Mouse (Mus musculus): ENCODE measurements around the gene Lrrc34. TPM values are rescaled to one million over a fixed set of nuclear protein-coding genes. Genes with fewer than 3 reads are reported as not detected.

Lrrc34 gene
- polyA plus RNA-seq, 1 experiment = not detected

GRCm38 (mm10) chr3:30646761-30647160 lies 908 bp downstream of the Lrrc34 start:
- Histone ChIP-seq H3K4me1 (ENCODE audit: control insufficient read depth, insufficient read depth, low read length) (no peaks in the 10 kb centered on the region), H3K27ac (ENCODE audit: insufficient read depth, low read length) (no peak overlapping the region), H3K4me3 (ENCODE audit: insufficient read depth, low read length) (no peak overlapping the region)
- TF ChIP-seq CTCF (IDR thresholded peaks at IDR 0.05; ENCODE audit: borderline replicate concordance, insufficient read depth, low read length) (no peak), POLR2A (IDR thresholded peaks at IDR 0.05; ENCODE audit: low read depth, low read length) (no peak)

DNA sequence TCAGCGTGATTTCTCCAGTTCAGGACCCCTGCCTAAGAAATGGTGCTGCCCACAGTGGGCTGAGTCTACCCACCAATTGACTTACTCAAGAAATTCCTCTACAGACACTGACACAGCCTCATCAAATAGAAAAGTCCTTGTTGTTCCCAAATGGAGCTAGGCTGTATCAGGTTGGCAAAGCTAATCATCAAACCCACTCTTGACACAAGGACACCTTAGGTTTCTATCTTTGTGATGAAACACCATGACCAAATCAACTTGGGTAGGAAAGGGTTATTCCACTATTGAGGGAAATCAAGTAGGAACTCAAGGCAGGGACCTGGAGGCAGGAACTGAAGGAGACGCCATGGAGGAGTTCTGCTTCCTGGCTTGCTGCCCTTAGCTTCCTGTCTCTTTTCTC lies 3.5 kb downstream of the Lrrc34 start, which contains the start of gene Lrriq4:
Gene Lrriq4 (plus strand): TSS at position 301 of the 400 bp plus-strand sequence.
- Histone ChIP-seq H3K27ac (ENCODE audit: insufficient read depth, low read length) (no peak within 1 kb of the TSS), H3K4me1 (ENCODE audit: control insufficient read depth, insufficient read depth, low read length) (no peaks in the 10 kb centered on the region), H3K4me3 (ENCODE audit: insufficient read depth, low read length) (no peak within 1 kb of the TSS)
- TF ChIP-seq POLR2A (IDR thresholded peaks at IDR 0.05; ENCODE audit: low read depth, low read length) (no peak), CTCF (IDR thresholded peaks at IDR 0.05; ENCODE audit: borderline replicate concordance, insufficient read depth, low read length) (no peak)

- no peak overlapping the region for H3K27ac ChIP-seq (ENCODE audit: insufficient read depth, low read length)
- H3K4me1 ChIP-seq (ENCODE audit: control insufficient read depth, insufficient read depth, low read length) = no peaks in the 10 kb centered on the region
- TF ChIP-seq POLR2A (IDR thresholded peaks at IDR 0.05; ENCODE audit: low read depth, low read length) (no peak), CTCF (IDR thresholded peaks at IDR 0.05; ENCODE audit: borderline replicate concordance, insufficient read depth, low read length) (peak; percentile 27; the same call in 1 of the 2 replicates)
- H3K4me3 ChIP-seq (ENCODE audit: insufficient read depth, low read length) = no peak overlapping the region
Measured at GRCm38 (mm10) chr3:30635629-30636028, 12.0 kb downstream of the Lrrc34 start.

DNA sequence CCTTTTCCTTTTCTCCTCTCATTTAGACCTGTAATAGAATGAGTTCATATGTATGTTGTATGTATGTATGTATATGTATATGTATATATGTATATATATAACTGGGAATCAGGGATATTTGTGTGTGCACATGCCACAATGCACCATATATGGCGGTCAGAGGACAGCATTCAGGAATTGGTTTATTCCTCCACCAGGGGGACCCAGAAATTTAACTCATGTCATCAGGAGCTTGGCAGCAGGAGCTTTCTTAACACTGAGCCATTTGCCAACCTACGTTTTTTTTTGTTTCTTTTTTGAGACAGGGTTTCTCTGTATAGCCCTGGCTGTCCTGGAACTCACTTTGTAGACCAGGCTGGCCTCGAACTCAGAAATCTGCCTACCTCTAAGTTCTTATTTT lies 14.0 kb downstream of the Lrrc34 start:
- Histone ChIP-seq H3K27ac (ENCODE audit: insufficient read depth, low read length) (no peak overlapping the region), H3K4me3 (ENCODE audit: insufficient read depth, low read length) (no peak overlapping the region), H3K4me1 (ENCODE audit: control insufficient read depth, insufficient read depth, low read length) (no peaks in the 10 kb centered on the region)
- TF ChIP-seq CTCF (IDR thresholded peaks at IDR 0.05; ENCODE audit: borderline replicate concordance, insufficient read depth, low read length) (no peak), POLR2A (IDR thresholded peaks at IDR 0.05; ENCODE audit: low read depth, low read length) (no peak)

DNA sequence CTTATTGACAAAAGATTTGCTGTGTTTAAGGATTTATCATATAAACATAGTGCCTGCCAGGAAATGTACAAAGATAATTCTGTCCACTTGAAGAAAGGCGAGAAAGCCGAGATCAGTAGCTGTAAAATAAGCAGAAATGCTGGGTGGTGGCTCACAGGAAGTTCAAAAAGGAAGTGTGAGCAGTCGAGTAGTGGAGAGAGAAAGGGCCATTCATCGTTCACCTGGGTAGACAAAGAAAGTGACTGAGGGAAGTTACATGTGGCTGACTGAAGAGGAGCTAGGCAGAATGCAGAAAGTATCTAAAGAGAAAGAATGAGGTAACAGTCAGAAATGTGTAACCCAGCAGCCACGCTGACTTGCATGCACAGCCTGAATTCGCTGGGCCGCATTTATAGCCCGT lies 27.5 kb downstream of the Lrrc34 start:
- no peaks in the 10 kb centered on the region for H3K4me1 ChIP-seq (ENCODE audit: control insufficient read depth, insufficient read depth, low read length)
- TF ChIP-seq POLR2A (IDR thresholded peaks at IDR 0.05; ENCODE audit: low read depth, low read length) (no peak), CTCF (IDR thresholded peaks at IDR 0.05; ENCODE audit: borderline replicate concordance, insufficient read depth, low read length) (no peak)
- H3K4me3 ChIP-seq (ENCODE audit: insufficient read depth, low read length) = no peak overlapping the region
- no peak overlapping the region for H3K27ac ChIP-seq (ENCODE audit: insufficient read depth, low read length)

GRCm38 (mm10) chr3:30610930-30611329 lies 36.7 kb downstream of the Lrrc34 start:
- Histone ChIP-seq H3K4me1 (ENCODE audit: control insufficient read depth, insufficient read depth, low read length) (no peaks in the 10 kb centered on the region), H3K27ac (ENCODE audit: insufficient read depth, low read length) (no peak overlapping the region), H3K4me3 (ENCODE audit: insufficient read depth, low read length) (no peak overlapping the region)
- no peak for TF ChIP-seq POLR2A (IDR thresholded peaks at IDR 0.05; ENCODE audit: low read depth, low read length)
- TF ChIP-seq CTCF (IDR thresholded peaks at IDR 0.05; ENCODE audit: borderline replicate concordance, insufficient read depth, low read length) = no peak

DNA sequence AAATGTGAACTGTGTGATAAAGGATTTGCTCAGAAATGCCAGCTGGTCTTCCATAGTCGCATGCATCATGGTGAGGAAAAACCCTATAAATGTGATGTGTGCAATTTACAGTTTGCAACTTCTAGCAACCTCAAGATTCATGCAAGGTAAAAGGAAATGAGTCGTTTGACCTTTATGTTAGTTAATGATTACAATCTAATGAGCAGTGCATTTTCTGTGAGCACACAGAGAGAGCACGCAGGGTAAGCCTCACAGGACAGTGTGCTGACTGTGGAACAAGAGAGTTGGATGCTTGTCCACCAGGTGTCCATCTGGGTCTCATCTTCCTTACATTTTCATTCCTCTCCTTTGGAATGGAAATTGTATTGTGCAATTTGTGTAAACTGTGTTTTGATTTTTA lies 38.7 kb downstream of the Lrrc34 start:
- Histone ChIP-seq H3K4me3 (ENCODE audit: insufficient read depth, low read length) (no peak overlapping the region), H3K4me1 (ENCODE audit: control insufficient read depth, insufficient read depth, low read length) (no peaks in the 10 kb centered on the region), H3K27ac (ENCODE audit: insufficient read depth, low read length) (no peak overlapping the region)
- no peak for TF ChIP-seq POLR2A (IDR thresholded peaks at IDR 0.05; ENCODE audit: low read depth, low read length)
- no peak for TF ChIP-seq CTCF (IDR thresholded peaks at IDR 0.05; ENCODE audit: borderline replicate concordance, insufficient read depth, low read length)

DNA sequence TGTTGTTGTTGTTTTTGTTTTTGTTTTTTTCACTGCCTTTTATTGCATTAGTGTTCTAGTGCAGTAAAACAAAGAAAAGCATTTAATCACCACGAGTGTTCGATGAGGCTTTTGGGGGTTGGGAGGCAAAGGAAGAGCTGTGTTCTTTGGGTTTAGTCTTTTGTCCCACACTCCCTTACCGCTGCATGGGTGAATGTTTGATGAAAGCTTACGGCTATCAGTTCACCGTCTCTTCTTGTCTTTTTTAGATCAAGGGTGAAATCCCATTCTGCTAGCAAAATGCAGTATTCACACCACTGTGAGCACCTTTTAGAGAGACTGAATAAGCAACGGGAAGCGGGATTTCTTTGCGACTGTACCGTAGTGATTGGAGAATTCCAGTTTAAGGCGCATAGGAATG lies 44.4 kb downstream of the Lrrc34 start:
- H3K27ac ChIP-seq (ENCODE audit: insufficient read depth, low read length) = no peak overlapping the region
- peak overlapping the region; percentile 76 for H3K4me3 ChIP-seq (ENCODE audit: insufficient read depth, low read length)
- TF ChIP-seq CTCF (IDR thresholded peaks at IDR 0.05; ENCODE audit: borderline replicate concordance, insufficient read depth, low read length) (no peak), POLR2A (IDR thresholded peaks at IDR 0.05; ENCODE audit: low read depth, low read length) (no peak)
- H3K4me1 ChIP-seq (ENCODE audit: control insufficient read depth, insufficient read depth, low read length) = no peaks in the 10 kb centered on the region

DNA sequence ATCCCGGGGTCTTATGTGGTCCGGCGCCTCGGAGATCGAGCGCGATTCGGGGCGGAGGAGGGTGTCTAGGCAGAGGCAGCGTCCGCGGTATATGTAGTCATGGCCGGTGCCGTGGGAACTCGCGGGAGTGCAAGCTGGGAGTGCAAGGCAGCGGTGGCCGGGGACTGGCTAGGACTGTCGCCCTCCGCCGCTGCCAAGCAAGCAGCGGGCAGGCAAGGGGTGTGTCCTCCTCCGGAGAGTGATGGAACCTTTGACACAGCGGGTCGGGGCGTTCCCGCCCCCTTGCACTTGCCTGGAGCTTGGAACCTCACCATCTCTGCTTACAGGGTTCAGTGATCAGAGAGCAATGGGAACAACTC lies 45.0 kb downstream of the Lrrc34 start:
- peak overlapping the region; percentile 91 for H3K27ac ChIP-seq (ENCODE audit: insufficient read depth, low read length)
- H3K4me1 ChIP-seq (ENCODE audit: control insufficient read depth, insufficient read depth, low read length) = no peaks in the 10 kb centered on the region
- peak overlapping the region; percentile 76 for H3K4me3 ChIP-seq (ENCODE audit: insufficient read depth, low read length)
- TF ChIP-seq CTCF (IDR thresholded peaks at IDR 0.05; ENCODE audit: borderline replicate concordance, insufficient read depth, low read length) = no peak
- no peak for TF ChIP-seq POLR2A (IDR thresholded peaks at IDR 0.05; ENCODE audit: low read depth, low read length)

DNA sequence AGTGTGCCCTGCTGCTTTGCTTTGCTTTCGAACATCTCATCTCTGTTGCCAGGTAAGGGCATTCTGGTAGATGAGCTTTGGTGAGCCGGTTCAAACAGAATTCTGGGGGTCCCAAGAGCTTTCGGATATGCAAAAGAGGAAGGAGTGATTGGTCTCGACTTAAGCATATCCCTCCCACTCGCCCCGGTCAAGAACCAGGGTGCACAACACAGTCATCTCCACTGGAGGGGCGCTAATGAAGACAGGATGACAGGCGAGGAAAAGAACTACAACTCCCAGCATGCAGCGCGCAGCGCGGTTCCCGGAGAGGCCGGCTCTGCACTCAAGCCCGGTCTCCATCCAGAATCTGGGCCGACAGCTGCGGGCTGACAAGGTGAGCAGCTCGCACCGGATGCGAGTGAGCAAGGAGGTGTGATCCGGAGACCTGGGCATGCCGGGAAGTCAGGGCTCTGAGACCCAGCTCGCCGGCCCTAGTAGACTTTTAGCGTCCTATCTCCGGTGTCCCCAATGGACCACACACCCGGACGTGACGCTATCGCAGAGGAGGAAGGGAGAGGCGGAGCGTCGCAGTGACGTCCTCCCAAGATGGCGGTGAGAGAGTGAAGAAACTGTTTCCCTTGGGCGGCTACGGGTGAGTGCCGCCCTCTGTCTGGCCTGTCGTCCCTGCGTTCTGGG lies 45.5 kb downstream of the Lrrc34 start, which contains the start of gene Mynn:
Gene Mynn (plus strand): TSS at position 1 of the 675 bp plus-strand sequence.
- no peaks in the 10 kb centered on the region for H3K4me1 ChIP-seq (ENCODE audit: control insufficient read depth, insufficient read depth, low read length)
- H3K27ac ChIP-seq (ENCODE audit: insufficient read depth, low read length) = peak within 1 kb of the TSS; percentile 91
- peak within 1 kb of the TSS; percentile 76 for H3K4me3 ChIP-seq (ENCODE audit: insufficient read depth, low read length)
- TF ChIP-seq POLR2A (IDR thresholded peaks at IDR 0.05; ENCODE audit: low read depth, low read length) (peak; percentile 84), CTCF (IDR thresholded peaks at IDR 0.05; ENCODE audit: borderline replicate concordance, insufficient read depth, low read length) (no peak)

All from embryonic fibroblast, embryonic 13.5 days (primary cell).